Mouse (Mus musculus): Measurements from ENCODE around the gene Gm10198. TPM values are rescaled to one million over a fixed set of nuclear protein-coding genes. Genes with fewer than 3 reads are reported as not detected.

Gene Gm10198
- polyA plus RNA-seq, 1 experiment from 2014 or later, result not detected

DNA sequence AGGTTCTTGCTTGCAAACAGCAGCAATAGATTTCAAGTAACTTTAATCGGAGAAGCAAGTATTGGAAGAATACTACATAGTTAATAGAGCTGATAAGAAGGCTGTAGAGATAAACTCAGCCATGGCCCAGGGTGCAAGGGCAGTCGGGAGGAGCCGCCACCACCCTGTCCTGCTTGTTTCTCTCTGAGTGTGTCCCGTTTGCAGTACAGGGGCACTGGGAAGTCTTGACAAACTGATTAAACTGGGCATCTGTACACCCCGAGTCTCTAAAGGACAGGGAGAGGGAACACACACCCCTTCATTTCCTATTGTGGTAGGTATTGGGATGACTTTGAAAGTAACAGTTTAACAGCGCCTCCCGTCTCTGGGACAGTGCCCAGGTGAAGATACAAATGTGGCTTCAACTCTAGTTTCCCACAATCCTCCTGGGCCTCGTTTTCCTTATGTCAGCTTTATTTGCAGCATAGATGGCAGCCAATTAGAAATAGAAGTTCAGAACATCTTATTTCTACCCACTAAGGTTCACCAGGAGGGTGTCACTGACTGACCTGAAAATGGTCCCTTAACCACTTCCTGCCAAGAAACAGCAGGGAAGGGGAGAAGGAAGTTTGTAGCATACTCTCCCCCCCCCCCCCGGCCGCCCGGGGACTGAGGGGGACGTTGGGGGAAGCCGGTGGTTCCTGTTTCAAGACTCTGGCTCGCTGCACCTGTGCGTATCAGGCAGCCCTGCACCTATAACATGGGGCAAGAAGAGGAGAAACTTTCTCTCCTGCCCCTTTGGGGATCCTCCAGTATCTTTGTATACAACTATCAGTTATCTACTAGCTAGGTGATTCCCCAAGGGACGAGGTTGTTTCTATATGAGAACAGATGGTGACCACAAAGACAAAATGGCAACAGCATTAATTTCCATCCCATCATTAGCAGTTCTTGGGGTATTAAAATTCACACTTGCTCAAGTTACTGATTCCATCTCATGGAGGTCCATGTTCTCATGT lies 41.9 kb downstream of the Gm10198 start:
- 81% methylated on average over 16 of the region's 16 CpGs for WGBS
- ATAC-seq (replicated peaks; ENCODE audit: low FRiP score, low read depth) (no peak), DNase-seq (ENCODE audit: low spot score) (no peak)
- Histone ChIP-seq H3K4me2 (ENCODE audit: low read length) (no peak overlapping the region), H3K4me3 (replicated peaks; ENCODE audit: low read depth, low read length) (no peak overlapping the region), H3K27me3 (ENCODE audit: insufficient read depth, low read length) (no peaks in the 10 kb centered on the region), H3K36me3 (ENCODE audit: insufficient read depth, low read length) (no peaks in the 10 kb centered on the region), H3K27ac (no peak overlapping the region), H3K9ac (ENCODE audit: low read depth, low read length) (no peak overlapping the region), H3K4me1 (replicated peaks; ENCODE audit: insufficient read depth, low read length) (no peaks in the 10 kb centered on the region), H3K9me3 (replicated peaks; ENCODE audit: low read length) (no peaks in the 10 kb centered on the region)
- TF ChIP-seq CTCF (IDR thresholded peaks at IDR 0.05; ENCODE audit: low read depth), result no peak

DNA sequence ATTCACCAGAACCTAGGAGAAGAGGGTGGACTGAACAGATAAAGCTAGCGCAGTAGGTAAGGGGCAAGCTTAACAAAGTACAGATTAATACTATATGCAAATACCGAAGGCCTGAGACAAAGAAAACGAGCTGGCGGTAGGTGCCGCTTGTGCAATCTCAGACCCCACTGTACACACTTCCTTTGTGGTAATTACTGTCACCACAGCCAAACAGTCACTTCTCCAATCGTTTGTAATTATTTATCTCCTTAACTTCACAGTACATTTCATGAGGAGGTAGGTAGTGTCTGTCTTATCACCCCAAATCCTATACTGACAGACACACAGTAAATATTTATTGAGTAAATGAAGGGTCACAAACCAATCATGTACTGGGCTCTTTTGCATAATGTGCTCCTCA lies 47.7 kb downstream of the Gm10198 start:
- no peaks in the 10 kb centered on the region for H3K9me3 ChIP-seq (replicated peaks; ENCODE audit: low read length)
- H3K36me3 ChIP-seq (ENCODE audit: insufficient read depth, low read length), result no peaks in the 10 kb centered on the region
- H3K9ac ChIP-seq (ENCODE audit: low read depth, low read length), result no peak overlapping the region
- H3K4me2 ChIP-seq (ENCODE audit: low read length), result no peak overlapping the region
- H3K4me1 ChIP-seq (replicated peaks; ENCODE audit: insufficient read depth, low read length), result no peaks in the 10 kb centered on the region
- H3K4me3 ChIP-seq (replicated peaks; ENCODE audit: low read depth, low read length), result no peak overlapping the region
- no peaks in the 10 kb centered on the region for H3K27me3 ChIP-seq (ENCODE audit: insufficient read depth, low read length)
- WGBS, result 85% methylated on average over 6 of the region's 6 CpGs
- ATAC-seq (replicated peaks; ENCODE audit: low FRiP score, low read depth) (no peak), DNase-seq (ENCODE audit: low spot score) (no peak)
- H3K27ac ChIP-seq, result no peak overlapping the region
- TF ChIP-seq CTCF (IDR thresholded peaks at IDR 0.05; ENCODE audit: low read depth), result no peak

Other genes with a start within 250 kb of the Gm10198 start
- 69.8 and 73.1 TPM in 2 replicates for gene Gpbp1, start 102.7 kb upstream of the Gm10198 start, polyA plus RNA-seq (2015; fragmentation: Nextera tagmentation; extraction: Ambion mirVana)
- gene Gm49496, start 42.8 kb upstream of the Gm10198 start, polyA plus RNA-seq (2015; fragmentation: Nextera tagmentation; extraction: Ambion mirVana), result not detected in 2 replicates
- gene Mier3, start 88.2 kb downstream of the Gm10198 start, polyA plus RNA-seq (2015; fragmentation: Nextera tagmentation; extraction: Ambion mirVana), result 14.8 TPM in 2 replicates
- gene Map3k1, start 216.2 kb downstream of the Gm10198 start, polyA plus RNA-seq (2015; fragmentation: Nextera tagmentation; extraction: Ambion mirVana), result 30.3 and 33.1 TPM in 2 replicates

Measured in kidney, postnatal 0 days (tissue).